Mouse (Mus musculus): ENCODE data around the gene Ddx4.

Gene Ddx4

GRCm38 (mm10) chr13:112551641-112552548 is 100.4 kb downstream of the Ddx4 start:
- no peak for DNase-seq

Data from kidney, adult 18-20 months (tissue).